Comparison of ENCODE assay signal across 8 mouse cellular contexts in genomic region chr6:35132806-35133205, GRCm38 (mm10). TPM values are rescaled to one million over a fixed set of nuclear protein-coding genes. Genes with fewer than 3 reads are reported as not detected.
A peak's percentile ranks its signal among the peaks of the same experiment; 100 is the strongest.
DNase-seq lines count a peak whose midpoint lies in the region; ATAC-seq and TF ChIP-seq lines count a peak whose summit lies in the region.

No protein-coding gene starts in this region.

- peak overlapping the region; percentile 91 for H3K27ac ChIP-seq in lung, postnatal 0 days (ENCODE audit: low read length)
- H3K27ac ChIP-seq in embryonic facial prominence, embryonic 15.5 days (replicated peaks) = peak overlapping the region; percentile 95
- peak overlapping the region; percentile 93 for H3K27ac ChIP-seq in midbrain, embryonic 16.5 days (ENCODE audit: low read length)

- H3K4me2 ChIP-seq in lung, postnatal 0 days (replicated peaks; ENCODE audit: low read depth, low read length) = peak overlapping the region; percentile 94
- peak overlapping the region; percentile 82 for H3K4me2 ChIP-seq in embryonic facial prominence, embryonic 15.5 days (replicated peaks)
- peak overlapping the region; percentile 88 for H3K4me2 ChIP-seq in midbrain, embryonic 16.5 days (ENCODE audit: low read length)

- ATAC-seq in lung, postnatal 0 days = no peak
- ATAC-seq in embryonic facial prominence, embryonic 15.5 days (ENCODE audit: insufficient number of reproducible peaks, low FRiP score, low TSS enrichment, low read depth) = no peak
- peak; percentile 19 for ATAC-seq in midbrain, embryonic 16.5 days
- no peak for ATAC-seq in granulocyte monocyte progenitor cell, adult 5-6 weeks (replicated peaks; ENCODE audit: poor library complexity, severe bottlenecking)

- peak overlapping the region; percentile 78 for H3K4me3 ChIP-seq in lung, postnatal 0 days (ENCODE audit: low read depth, low read length)
- H3K4me3 ChIP-seq in embryonic facial prominence, embryonic 15.5 days (replicated peaks) = peak overlapping the region; percentile 64
- peak overlapping the region; percentile 81 for H3K4me3 ChIP-seq in midbrain, embryonic 16.5 days (ENCODE audit: low read depth, low read length)

- TF ChIP-seq CTCF in lung, postnatal 0 days (IDR thresholded peaks at IDR 0.05) = no peak

- H3K9ac ChIP-seq in lung, postnatal 0 days (replicated peaks; ENCODE audit: low read depth) = peak overlapping the region; percentile 77
- H3K9ac ChIP-seq in embryonic facial prominence, embryonic 15.5 days = peak overlapping the region; percentile 66
- H3K9ac ChIP-seq in midbrain, embryonic 16.5 days (ENCODE audit: low read depth, low read length) = peak overlapping the region; percentile 86

- H3K4me1 ChIP-seq in lung, postnatal 0 days (ENCODE audit: insufficient read depth, low read depth, low read length) = peaks cover 2% of the 10 kb centered on the region; the same call in 1 of the 2 replicates
- H3K4me1 ChIP-seq in embryonic facial prominence, embryonic 15.5 days = peaks cover 12% of the 10 kb centered on the region; the same call in 1 of the 2 replicates
- H3K4me1 ChIP-seq in midbrain, embryonic 16.5 days (ENCODE audit: control insufficient read depth, insufficient read depth, low read length) = peaks cover 24% of the 10 kb centered on the region

- TF ChIP-seq EP300 in lung, postnatal 0 days (IDR thresholded peaks at IDR 0.05) = no peak

- H3K9me3 ChIP-seq in lung, postnatal 0 days (ENCODE audit: low read length) = no peaks in the 10 kb centered on the region
- no peaks in the 10 kb centered on the region for H3K9me3 ChIP-seq in embryonic facial prominence, embryonic 15.5 days (replicated peaks)
- no peaks in the 10 kb centered on the region for H3K9me3 ChIP-seq in midbrain, embryonic 16.5 days (replicated peaks; ENCODE audit: control insufficient read depth, low read length, poor library complexity, severe bottlenecking)

- no peaks in the 10 kb centered on the region for H3K27me3 ChIP-seq in lung, postnatal 0 days (replicated peaks; ENCODE audit: insufficient read depth, low read length)
- no peaks in the 10 kb centered on the region for H3K27me3 ChIP-seq in embryonic facial prominence, embryonic 15.5 days
- no peaks in the 10 kb centered on the region for H3K27me3 ChIP-seq in midbrain, embryonic 16.5 days (ENCODE audit: control insufficient read depth, insufficient read depth, low read depth, low read length)

- no peaks in the 10 kb centered on the region for H3K36me3 ChIP-seq in lung, postnatal 0 days (ENCODE audit: insufficient read depth, low read length)
- H3K36me3 ChIP-seq in embryonic facial prominence, embryonic 15.5 days = no peaks in the 10 kb centered on the region
- no peaks in the 10 kb centered on the region for H3K36me3 ChIP-seq in midbrain, embryonic 16.5 days (ENCODE audit: control insufficient read depth, insufficient read depth, low read length)

- WGBS in lung, postnatal 0 days = under 1% methylated on average over 11 of the region's 11 CpGs
- WGBS in embryonic facial prominence, embryonic 15.5 days = 1% methylated on average over 11 of the region's 11 CpGs
- 0% methylated on average over 11 of the region's 11 CpGs for WGBS in midbrain, embryonic 16.5 days

- peak; percentile 13 for DNase-seq in adrenal gland, adult 8-10 months
- no peak for DNase-seq in adrenal gland, postnatal 14 days
- DNase-seq in lung, postnatal 0 days (ENCODE audit: low spot score) = no peak
- DNase-seq in lung, postnatal 4 days = no peak
- peak; percentile 57 for DNase-seq in induced T-regulatory cell, adult 2 months (ENCODE audit: low read depth)

RNA-seq across cellular contexts. Expression of gene Cnot4, which starts 0.7 kb away (rescaled TPM):
- 10 to 100 TPM; 21.2 to 38.4 (median 34.8) TPM for total RNA-seq in adrenal gland, adult 8-10 months (2022)
- 24.2 and 24.7 TPM in 2 replicates for total RNA-seq in adrenal gland, postnatal 14 days (2021)
- 21.6 and 22.8 TPM in 2 replicates for polyA plus RNA-seq in lung, postnatal 0 days (2015; fragmentation: Nextera tagmentation; extraction: Ambion mirVana)
- 29.3 and 29.7 TPM in 2 replicates for polyA plus RNA-seq in embryonic facial prominence, embryonic 15.5 days (2015; fragmentation: Nextera tagmentation; extraction: Ambion mirVana)
- polyA plus RNA-seq in midbrain, embryonic 16.5 days (2015; fragmentation: Nextera tagmentation; extraction: Ambion mirVana) = 35.7 and 36.3 TPM in 2 replicates
- total RNA-seq in granulocyte monocyte progenitor cell, adult 5-6 weeks (2014; fragmentation: Nextera tagmentation) = 52.4 and 56.4 TPM in 2 replicates
- total RNA-seq in granulocyte monocyte progenitor cell, adult 5-6 weeks (2017) = 23.3 and 25.3 TPM in 2 replicates

RNA-seq across cellular contexts. Expression of gene Nup205, which starts 44.4 kb away (rescaled TPM):
- total RNA-seq in adrenal gland, adult 8-10 months (2022) = 10 to 100 TPM; 34.9 to 47.2 (median 40.3) TPM
- total RNA-seq in adrenal gland, postnatal 14 days (2021) = 37.3 and 39.5 TPM in 2 replicates
- 4.7 and 6.2 TPM in 2 replicates for polyA plus RNA-seq in lung, postnatal 0 days (2015; fragmentation: Nextera tagmentation; extraction: Ambion mirVana)
- polyA plus RNA-seq in embryonic facial prominence, embryonic 15.5 days (2015; fragmentation: Nextera tagmentation; extraction: Ambion mirVana) = 28.0 and 29.0 TPM in 2 replicates
- 23.9 and 26.8 TPM in 2 replicates for polyA plus RNA-seq in midbrain, embryonic 16.5 days (2015; fragmentation: Nextera tagmentation; extraction: Ambion mirVana)
- 72.3 and 75.2 TPM in 2 replicates for total RNA-seq in granulocyte monocyte progenitor cell, adult 5-6 weeks (2014; fragmentation: Nextera tagmentation)
- 85.3 and 94.7 TPM in 2 replicates for total RNA-seq in granulocyte monocyte progenitor cell, adult 5-6 weeks (2017)

Comparison
In these comparisons a context has a peak if more than half of its experiments do, and no peak if none do; other contexts are left out.
1. DNase-seq: peak in adrenal gland, adult 8-10 months (single experiment) and induced T-regulatory cell, adult 2 months (single experiment); none in adrenal gland, postnatal 14 days (single experiment), lung, postnatal 0 days (single experiment) and lung, postnatal 4 days (0 of 2).
2. Peak in every context shown above with its lines, with median percentiles within 50 percentile points of each other: H3K27ac ChIP-seq, H3K4me2 ChIP-seq, H3K4me3 ChIP-seq and H3K9ac ChIP-seq.